Mouse (Mus musculus): ENCODE data around the gene Rab4a. TPM values are rescaled to one million over a fixed set of nuclear protein-coding genes. Genes with fewer than 3 reads are reported as not detected.
A peak's percentile ranks its signal among the peaks of the same experiment; 100 is the strongest.

Rab4a gene
- polyA plus RNA-seq, 1 experiment: 48.0 TPM

DNA sequence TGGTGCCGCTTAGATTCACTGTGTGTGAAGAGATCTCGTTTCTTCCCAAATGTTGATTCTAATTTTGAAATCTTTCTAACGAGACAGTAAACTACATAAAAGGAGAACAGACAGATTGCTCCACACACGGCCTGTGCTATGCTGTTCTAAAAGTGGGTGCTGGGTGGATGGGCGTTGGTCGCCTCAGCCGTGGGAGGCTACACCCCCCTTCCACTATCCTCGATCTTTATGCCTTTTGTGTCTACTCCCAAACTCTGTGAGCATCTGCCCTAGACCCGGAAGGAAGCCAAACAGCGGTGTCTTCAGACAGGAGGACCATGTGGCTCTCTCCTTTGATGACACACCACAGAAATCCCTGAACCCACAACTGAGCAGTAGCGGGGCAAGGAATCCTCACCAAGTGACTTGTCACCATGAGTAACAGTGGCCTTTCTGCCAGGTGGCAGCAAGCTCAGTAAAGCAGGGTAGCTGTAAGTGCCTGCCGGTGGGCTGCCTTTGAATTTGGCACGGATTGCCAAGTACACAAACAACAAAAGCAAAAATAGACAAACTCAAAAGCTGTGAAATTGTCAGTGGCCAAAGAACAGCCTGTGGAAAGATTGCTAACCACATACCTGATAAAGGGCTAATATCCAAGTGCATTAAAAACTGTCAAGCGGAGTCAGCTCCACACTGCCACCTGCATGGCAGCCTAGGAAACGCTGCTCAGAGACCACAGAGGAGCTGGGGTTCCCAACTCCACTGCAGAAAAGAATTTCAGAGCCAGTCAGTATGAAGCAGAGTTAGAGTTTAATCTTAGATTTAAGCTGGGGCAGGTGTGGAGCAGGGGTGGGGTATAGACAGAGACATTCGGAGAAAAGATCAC is 37.1 kb upstream of the Rab4a start:
- TF ChIP-seq CTCF (IDR thresholded peaks at IDR 0.05; ENCODE audit: borderline replicate concordance, extremely low read depth, insufficient read depth, insufficient read length) (peak; percentile 92), POLR2A (IDR thresholded peaks at IDR 0.05; ENCODE audit: borderline replicate concordance, extremely low read depth, insufficient read depth, insufficient read length, poor library complexity, severe bottlenecking) (no peak)
- peak; percentile 76 for DNase-seq (ENCODE audit: low read depth)

DNA sequence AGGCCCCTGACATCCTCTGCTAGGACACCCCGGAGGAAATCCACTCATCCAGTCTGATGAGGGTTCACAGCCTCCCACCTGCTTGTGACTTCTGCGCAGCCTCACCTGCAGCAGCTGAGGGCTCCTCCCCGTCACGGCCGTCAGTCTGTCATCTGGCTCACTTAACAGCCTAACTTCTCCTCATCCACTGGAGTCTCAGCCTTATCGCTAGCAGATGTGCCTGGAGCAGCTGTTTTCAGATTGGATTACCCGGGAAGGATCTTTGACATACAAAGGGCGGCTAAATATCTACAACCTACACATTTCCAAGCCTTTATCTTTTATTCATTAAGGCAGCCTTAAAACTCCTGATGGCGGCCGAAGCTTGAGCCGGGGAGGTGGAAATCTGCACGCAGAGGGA is 32.3 kb upstream of the Rab4a start:
- TF ChIP-seq CTCF (IDR thresholded peaks at IDR 0.05; ENCODE audit: borderline replicate concordance, extremely low read depth, insufficient read depth, insufficient read length) (no peak), POLR2A (IDR thresholded peaks at IDR 0.05; ENCODE audit: borderline replicate concordance, extremely low read depth, insufficient read depth, insufficient read length, poor library complexity, severe bottlenecking) (no peak)
- DNase-seq (ENCODE audit: low read depth): peak; percentile 30

DNA sequence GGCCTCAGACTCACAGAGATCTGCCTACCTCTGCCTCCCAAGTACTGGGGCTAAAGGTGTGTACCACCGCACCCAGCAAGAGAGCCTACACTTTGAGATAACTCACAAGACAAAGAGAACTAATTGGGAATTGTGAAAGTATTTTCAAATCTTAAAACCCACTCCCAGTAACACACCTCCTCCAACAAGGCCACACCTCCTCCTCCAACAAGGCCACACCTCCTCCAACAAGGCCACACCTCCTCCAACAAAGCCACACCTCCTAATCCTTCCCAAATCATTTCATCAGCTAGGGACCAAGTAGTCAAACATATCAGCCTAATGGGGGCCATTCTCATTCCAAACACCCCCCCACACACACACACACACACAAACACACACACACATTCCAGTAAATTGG is 31.3 kb upstream of the Rab4a start:
- TF ChIP-seq POLR2A (IDR thresholded peaks at IDR 0.05; ENCODE audit: borderline replicate concordance, extremely low read depth, insufficient read depth, insufficient read length, poor library complexity, severe bottlenecking) (no peak), CTCF (IDR thresholded peaks at IDR 0.05; ENCODE audit: borderline replicate concordance, extremely low read depth, insufficient read depth, insufficient read length) (no peak)
- no peak for DNase-seq (ENCODE audit: low read depth)

DNA sequence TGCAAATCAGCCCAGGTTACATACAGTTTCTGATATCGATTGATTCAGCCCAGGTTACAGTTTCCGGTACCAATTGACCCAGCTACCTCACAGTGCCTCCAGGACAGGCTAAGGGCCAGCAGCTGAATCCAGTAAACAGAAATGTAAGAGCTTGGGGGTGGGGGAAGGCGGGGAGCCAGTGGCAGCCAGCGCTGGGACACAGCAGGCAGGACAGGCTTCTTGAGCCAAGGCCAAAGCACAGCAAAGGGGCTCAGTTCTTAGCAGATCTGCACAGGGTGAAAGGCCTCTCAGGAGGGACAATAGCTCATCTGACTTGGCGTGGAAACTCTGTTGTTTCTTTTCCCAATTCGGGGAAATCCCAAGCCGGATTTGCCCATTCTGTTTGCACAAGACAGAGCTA is 28.5 kb upstream of the Rab4a start:
- TF ChIP-seq CTCF (IDR thresholded peaks at IDR 0.05; ENCODE audit: borderline replicate concordance, extremely low read depth, insufficient read depth, insufficient read length) (no peak), POLR2A (IDR thresholded peaks at IDR 0.05; ENCODE audit: borderline replicate concordance, extremely low read depth, insufficient read depth, insufficient read length, poor library complexity, severe bottlenecking) (no peak)
- DNase-seq (ENCODE audit: low read depth): peak; percentile 49

DNA sequence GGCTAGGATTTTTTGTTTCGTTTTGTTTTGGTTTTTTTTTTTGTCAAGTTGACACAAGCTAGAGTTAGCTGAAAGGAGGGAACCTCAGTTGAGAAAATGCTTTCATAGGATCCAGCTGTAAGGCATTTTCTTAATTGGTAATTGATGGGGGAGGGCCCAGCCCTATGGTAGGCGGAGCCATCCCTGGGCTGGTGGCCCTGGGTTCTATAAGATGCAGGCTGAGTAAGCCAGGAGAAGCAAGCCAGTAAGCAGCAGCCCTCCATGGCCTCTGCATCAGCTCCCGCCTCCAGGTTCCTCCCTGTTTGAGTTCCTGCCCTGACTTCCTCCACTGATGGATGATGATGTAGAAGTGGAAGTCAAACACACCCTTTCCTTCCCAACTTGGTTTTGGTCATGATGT is 25.3 kb upstream of the Rab4a start:
- TF ChIP-seq POLR2A (IDR thresholded peaks at IDR 0.05; ENCODE audit: borderline replicate concordance, extremely low read depth, insufficient read depth, insufficient read length, poor library complexity, severe bottlenecking) (no peak), CTCF (IDR thresholded peaks at IDR 0.05; ENCODE audit: borderline replicate concordance, extremely low read depth, insufficient read depth, insufficient read length) (no peak)
- DNase-seq (ENCODE audit: low read depth): no peak

DNA sequence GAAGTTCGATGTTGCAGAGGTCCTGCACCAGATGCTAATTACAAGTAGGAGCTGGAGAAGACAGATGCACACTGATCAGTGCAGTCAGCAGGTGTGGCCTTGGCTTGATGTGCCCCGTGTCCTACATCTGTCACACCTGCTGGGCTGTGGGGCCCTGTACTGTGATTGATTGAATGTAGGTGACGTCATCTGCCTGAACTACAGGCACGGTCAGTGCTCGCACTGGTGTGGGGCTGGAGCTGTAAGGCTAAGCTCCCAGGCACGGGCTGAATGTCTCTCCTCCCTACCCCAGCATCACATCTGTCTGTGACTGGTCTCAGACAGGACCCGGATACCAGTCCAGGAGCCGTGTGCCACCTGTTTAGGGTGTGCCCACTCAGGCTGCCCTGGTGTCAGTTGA is 24.5 kb upstream of the Rab4a start:
- no peak for DNase-seq (ENCODE audit: low read depth)
- no peak for TF ChIP-seq CTCF (IDR thresholded peaks at IDR 0.05; ENCODE audit: borderline replicate concordance, extremely low read depth, insufficient read depth, insufficient read length)
- no peak for TF ChIP-seq POLR2A (IDR thresholded peaks at IDR 0.05; ENCODE audit: borderline replicate concordance, extremely low read depth, insufficient read depth, insufficient read length, poor library complexity, severe bottlenecking)

DNA sequence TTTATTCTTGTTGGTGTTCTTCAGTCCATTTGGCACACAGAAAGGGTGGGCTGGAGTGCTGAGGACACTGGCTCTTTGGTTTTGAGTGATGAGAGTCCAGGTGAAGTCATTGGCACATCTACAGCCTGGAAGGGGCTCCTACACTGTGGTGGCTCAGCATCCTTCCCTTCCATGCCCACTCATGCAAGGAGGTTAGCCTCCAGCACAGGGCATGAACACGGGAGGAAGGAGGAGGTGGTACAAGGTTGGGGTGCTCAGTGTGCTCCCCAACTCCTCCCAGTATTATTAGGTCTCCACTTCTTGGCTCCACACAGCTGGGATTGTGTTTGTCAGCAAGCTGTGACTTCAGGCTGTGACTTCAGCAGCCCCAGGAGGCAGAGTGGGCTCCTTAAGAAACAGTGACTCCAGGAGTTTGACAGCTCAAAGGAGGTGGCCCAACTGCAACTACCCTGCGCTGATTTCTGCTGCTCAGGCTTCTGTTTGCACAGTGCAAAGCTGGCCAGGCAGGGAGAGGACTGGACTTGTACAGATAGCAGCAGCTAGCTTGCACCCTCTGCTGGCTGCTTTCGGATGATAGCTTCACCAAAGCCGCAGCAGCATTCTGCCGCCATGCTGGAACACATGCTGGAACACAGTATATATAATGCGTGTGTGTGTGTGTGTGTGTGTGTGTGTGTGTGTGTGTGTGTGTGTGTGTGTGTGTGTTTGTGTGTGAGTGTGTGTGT is 22.1 kb upstream of the Rab4a start:
- peak; percentile 95 for DNase-seq (ENCODE audit: low read depth)
- TF ChIP-seq POLR2A (IDR thresholded peaks at IDR 0.05; ENCODE audit: borderline replicate concordance, extremely low read depth, insufficient read depth, insufficient read length, poor library complexity, severe bottlenecking): no peak
- peak; percentile 90 for TF ChIP-seq CTCF (IDR thresholded peaks at IDR 0.05; ENCODE audit: borderline replicate concordance, extremely low read depth, insufficient read depth, insufficient read length)

DNA sequence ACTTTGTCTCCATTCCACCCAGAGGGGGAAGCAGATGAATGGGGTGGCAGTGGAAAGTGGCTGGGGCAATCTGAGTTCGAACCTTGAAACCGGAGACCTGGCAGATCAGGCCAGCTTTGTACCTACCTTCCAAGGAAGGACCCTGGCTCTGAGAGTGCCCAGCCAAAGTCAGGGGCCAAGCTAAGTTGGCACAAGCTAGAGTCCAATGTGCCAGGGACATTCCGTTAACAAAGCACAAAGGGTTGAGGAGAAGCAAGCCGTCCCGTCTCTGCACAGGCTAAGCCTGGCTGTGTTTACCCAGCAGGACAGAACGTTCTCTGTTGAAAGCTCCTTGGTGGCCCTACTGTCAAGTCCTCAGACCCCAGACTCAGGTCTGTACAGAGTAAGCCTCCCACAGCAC is 19.6 kb upstream of the Rab4a start:
- no peak for TF ChIP-seq POLR2A (IDR thresholded peaks at IDR 0.05; ENCODE audit: borderline replicate concordance, extremely low read depth, insufficient read depth, insufficient read length, poor library complexity, severe bottlenecking)
- no peak for TF ChIP-seq CTCF (IDR thresholded peaks at IDR 0.05; ENCODE audit: borderline replicate concordance, extremely low read depth, insufficient read depth, insufficient read length)
- no peak for DNase-seq (ENCODE audit: low read depth)

DNA sequence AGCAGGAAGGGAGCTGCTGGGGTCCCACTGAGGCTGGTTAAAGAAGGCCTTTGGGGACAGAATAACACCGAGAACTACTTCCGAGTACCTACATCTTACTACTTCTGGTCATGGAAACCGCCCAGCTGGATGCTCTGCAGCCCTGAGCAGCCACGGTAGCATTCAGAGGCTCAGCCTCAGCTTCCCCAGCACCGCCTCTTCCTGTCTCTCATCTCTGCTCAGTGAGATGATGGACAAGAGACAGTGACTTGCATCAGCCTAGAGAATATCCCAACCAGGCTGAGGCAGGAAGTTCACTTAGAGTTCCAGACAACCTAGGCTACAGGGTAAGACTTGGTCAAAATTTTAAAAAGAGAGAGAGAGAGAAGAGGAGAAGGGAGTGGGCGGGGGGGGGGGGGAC is 19.1 kb upstream of the Rab4a start:
- no peak for DNase-seq (ENCODE audit: low read depth)

DNA sequence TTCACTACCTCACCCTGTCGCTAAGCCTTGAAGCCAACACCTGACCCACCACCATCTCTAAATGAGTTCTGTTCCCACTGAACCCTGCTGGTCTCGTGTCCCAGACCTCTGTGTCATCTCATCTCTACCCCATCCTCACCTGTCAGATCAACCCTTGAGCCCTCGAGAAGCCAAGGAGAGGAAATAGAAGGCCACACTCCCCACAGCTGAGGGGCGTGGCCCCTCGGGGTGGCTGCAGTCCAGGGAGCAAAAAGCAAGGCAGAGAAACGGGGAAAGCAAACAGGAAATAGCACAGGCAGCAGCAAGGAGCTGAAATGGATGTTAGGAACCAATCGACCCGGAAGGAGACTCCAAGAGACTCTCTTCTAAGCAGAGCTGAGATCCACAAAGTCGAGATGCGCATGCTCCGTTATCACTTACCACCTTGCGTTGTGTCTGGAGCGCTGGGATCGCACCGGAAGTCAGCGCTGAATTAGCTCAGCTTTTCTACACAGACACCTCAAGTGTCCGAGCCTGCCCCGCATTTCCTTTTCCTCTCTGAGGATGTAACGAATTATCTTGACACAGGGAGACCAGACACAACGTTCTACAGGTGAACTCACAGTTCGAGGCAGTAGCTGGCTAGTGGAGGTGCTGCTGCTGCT is 18.4 kb upstream of the Rab4a start:
- peak; percentile 32 for DNase-seq (ENCODE audit: low read depth)
- no peak for TF ChIP-seq POLR2A (IDR thresholded peaks at IDR 0.05; ENCODE audit: borderline replicate concordance, extremely low read depth, insufficient read depth, insufficient read length, poor library complexity, severe bottlenecking)
- TF ChIP-seq CTCF (IDR thresholded peaks at IDR 0.05; ENCODE audit: borderline replicate concordance, extremely low read depth, insufficient read depth, insufficient read length): no peak

More for the DNA sequence above, 19.1 kb upstream of the Rab4a start:
- no peak for TF ChIP-seq POLR2A (IDR thresholded peaks at IDR 0.05; ENCODE audit: borderline replicate concordance, extremely low read depth, insufficient read depth, insufficient read length, poor library complexity, severe bottlenecking)
- no peak for TF ChIP-seq CTCF (IDR thresholded peaks at IDR 0.05; ENCODE audit: borderline replicate concordance, extremely low read depth, insufficient read depth, insufficient read length)

Data from brain, embryonic 14.5 days (tissue).